Mouse (Mus musculus): ENCODE data around the gene Slc25a24.

DNA sequence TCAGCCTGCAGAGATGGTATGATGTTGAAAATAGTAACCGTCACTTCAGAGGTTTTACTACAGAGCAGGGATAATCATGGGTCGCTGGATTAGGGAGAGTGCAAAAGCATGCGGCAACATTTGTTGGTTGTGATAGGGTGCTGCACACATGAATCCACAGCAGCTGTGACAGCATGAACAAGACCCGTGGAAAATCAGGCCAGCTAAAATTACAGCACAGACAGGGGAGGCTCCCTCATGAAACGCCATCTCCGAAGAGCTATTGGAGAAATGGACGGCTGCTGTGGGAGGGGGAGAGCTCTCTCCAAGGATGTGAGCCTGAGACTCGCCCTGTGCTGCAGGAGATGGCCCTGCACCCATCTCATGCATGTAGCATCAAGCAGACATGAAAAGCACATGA is 18.2 kb upstream of the Slc25a24 start:
- no peak for TF ChIP-seq CTCF (IDR thresholded peaks at IDR 0.05; ENCODE audit: low read depth, low read length)
- no peak for TF ChIP-seq POLR2A (IDR thresholded peaks at IDR 0.05; ENCODE audit: borderline replicate concordance, low read depth, low read length)
